Mouse (Mus musculus) E14TG2a.4 (cell line): Measurements from ENCODE around the gene Tspan1.

Experiments
- H3K27me3 ChIP-seq: 2 replicates; pipeline ENCODE4 v1.6.1; 2014; ENCODE audit warnings: low read length, control low read depth; ENCODE audit not compliant: insufficient read depth
- H3K36me3 ChIP-seq: 2 replicates; pipeline ENCODE4 v1.6.1; 2014; ENCODE audit warnings: low read length, control low read depth; ENCODE audit not compliant: insufficient read depth
- H3K4me1 ChIP-seq: replicated peaks from 2 replicates; pipeline ENCODE4 v1.6.1; 2014; ENCODE audit warnings: low read depth, low read length, control low read depth
- H3K4me3 ChIP-seq: replicated peaks from 2 replicates; pipeline ENCODE4 v1.5.1; 2014; ENCODE audit warnings: mild to moderate bottlenecking, low read length
- H3K9me3 ChIP-seq: 2 replicates; pipeline ENCODE4 v1.6.1; 2014; ENCODE audit warnings: low read length, control low read depth
- CTCF ChIP-seq: conservative IDR thresholded peaks from 2 replicates; pipeline ENCODE4 v1.5.1; 2014; ENCODE audit warnings: low read length
- NANOG ChIP-seq: IDR thresholded peaks from 2 replicates; pipeline ENCODE4 v1.6.1; 2014; ENCODE audit warnings: borderline replicate concordance, low read length, mixed read lengths
- POU5F1 ChIP-seq: IDR thresholded peaks from 2 replicates; pipeline ENCODE4 v1.6.1; 2014; ENCODE audit warnings: low read length, borderline replicate concordance

Gene Tspan1

DNA sequence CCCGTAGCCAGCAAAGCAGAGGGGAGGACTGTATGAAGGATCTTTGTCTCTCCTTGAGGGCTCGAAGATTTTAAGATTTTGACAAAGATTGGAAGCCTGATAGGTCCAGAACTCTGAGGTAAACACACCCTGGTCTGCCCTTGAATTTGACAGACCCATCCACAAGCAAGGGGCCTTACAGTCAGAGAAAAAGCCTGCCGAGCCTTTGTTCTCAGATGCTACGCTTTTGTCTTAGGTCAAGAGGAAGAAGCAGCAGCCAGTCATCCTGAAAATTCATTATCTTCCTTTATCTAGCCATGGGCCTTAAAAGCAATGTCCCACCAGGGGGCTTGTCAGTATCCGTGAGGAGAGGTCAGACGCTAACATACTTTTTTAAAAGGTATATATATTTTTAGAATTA is 39.4 kb downstream of the Tspan1 start:
- no peak for TF ChIP-seq CTCF
- TF ChIP-seq POU5F1: no peak
- TF ChIP-seq NANOG: peak; percentile 75
- Histone ChIP-seq H3K4me1 (peaks cover 57% of the 10 kb centered on the region), H3K4me3 (no peak overlapping the region)

DNA sequence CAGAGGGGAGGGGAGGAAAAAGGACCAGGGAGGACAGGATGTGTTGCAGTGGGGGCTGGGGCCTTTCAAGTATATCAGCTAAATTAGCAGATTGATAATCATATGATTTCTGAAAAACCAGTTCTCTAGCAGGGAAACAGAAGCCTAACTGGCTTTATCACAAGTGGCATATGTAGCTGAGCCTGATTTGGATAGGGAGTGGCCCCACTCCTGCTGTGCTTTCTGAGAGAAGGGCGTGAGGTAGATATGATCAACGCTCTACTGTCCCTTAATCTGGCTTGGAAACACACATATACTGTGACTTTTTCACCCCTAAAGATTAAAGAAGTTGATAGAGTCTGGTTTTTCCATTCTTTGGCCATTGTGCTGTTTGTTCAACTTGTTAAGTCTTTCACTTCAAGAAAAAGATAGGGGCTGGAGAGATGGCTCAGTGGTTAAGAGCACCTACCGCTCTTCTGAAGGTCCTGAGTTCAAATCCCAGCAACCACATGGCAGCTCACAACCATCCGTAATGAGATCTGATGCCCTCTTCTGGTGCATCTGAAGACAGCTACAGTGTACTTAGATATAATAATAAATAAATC is 41.5 kb downstream of the Tspan1 start:
- no peaks in the 10 kb centered on the region for H3K9me3 ChIP-seq
- peaks cover 72% of the 10 kb centered on the region for H3K4me1 ChIP-seq
- H3K27me3 ChIP-seq: no peaks in the 10 kb centered on the region
- peaks cover 20% of the 10 kb centered on the region for H3K36me3 ChIP-seq
- TF ChIP-seq CTCF: no peak
- no peak for TF ChIP-seq POU5F1
- TF ChIP-seq NANOG: no peak
- no peak overlapping the region for H3K4me3 ChIP-seq

More for the DNA sequence above, 39.4 kb downstream of the Tspan1 start:
- no peaks in the 10 kb centered on the region for H3K27me3 ChIP-seq
- H3K36me3 ChIP-seq: peaks cover 24% of the 10 kb centered on the region
- H3K9me3 ChIP-seq: no peaks in the 10 kb centered on the region

DNA sequence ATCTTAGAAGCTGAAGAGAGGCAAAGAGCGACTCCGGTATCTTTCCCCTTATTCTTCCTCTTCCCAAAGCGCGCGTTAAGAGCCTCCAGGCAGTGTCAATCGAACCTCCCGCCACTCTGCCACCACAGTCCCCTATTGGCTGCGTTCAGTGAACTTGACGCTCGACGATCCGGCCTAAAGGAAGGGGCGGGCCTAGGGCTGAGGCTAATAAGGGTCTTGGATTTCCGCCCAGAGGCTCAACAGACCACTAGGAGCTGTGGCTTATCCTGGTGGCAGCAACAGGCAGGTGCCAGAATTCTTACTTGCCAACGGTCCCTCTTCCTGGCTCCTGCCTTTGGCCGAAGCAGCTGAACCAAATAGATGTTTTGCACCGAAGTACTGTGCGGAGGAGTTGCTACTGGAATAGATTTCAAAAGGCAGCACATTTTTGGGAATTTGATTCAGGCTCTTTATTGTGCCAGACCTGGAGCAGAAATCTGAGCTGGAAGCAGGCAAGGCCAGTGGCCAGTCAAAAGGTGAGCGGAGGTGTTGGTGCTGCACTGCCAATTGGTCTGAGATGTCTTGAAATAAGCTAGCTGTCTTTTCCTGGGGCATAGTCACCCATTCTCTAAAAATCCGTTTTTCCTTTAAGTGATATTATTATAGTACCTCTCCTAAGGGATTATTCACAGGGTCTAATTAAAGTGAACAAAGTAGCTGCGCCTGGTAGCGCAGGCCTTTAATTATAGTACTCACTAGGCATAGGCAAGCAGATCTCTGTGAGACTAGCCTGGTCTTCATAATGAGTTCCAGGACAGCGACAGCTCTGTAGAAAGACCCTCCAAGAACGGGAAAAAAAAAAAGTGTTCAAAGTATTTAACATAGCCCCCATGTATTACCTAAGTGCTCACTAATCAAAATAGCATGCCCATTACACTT is 43.5 kb downstream of the Tspan1 start, which contains the start of the genes Rad54l and Pomgnt1:
Gene Rad54l, minus strand, starts transcription at position 89 of the 918 bp plus-strand sequence.
Gene Pomgnt1, plus strand, starts transcription at position 239 of the 918 bp plus-strand sequence.
- Histone ChIP-seq H3K36me3 (peaks cover 29% of the 10 kb centered on the region), H3K4me3 (peak within 1 kb of the TSS; percentile 94), H3K9me3 (no peaks in the 10 kb centered on the region), H3K4me1 (peaks cover 71% of the 10 kb centered on the region), H3K27me3 (no peaks in the 10 kb centered on the region)
- TF ChIP-seq CTCF (0 out of 2 replicates have a peak, but pooled peaks have one; percentile 21), NANOG (no peak)

DNA sequence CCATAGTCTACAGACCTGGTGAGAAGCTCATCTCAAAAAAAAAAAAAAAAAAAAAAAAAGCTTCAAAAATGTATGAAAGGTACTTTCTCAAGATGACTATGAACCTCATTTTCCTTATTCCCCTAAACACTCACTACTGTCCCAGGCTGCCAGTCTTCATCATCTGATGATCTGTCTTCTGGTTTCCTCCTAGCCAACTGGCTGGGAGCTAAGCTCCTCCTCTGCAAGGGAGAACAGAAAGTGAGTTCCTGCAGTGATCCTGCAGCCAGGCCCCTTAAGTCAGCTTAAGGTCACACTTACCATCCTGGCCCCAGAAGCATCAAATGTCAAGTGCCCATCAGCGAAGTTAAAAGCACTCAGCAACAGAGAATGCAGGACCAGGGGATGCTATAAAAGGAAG is 44.6 kb downstream of the Tspan1 start:
- H3K36me3 ChIP-seq: peaks cover 39% of the 10 kb centered on the region
- H3K9me3 ChIP-seq: no peaks in the 10 kb centered on the region
- TF ChIP-seq NANOG (no peak), POU5F1 (no peak), CTCF (no peak)
- peaks cover 60% of the 10 kb centered on the region for H3K4me1 ChIP-seq
- peak overlapping the region; percentile 94 for H3K4me3 ChIP-seq
- H3K27me3 ChIP-seq: no peaks in the 10 kb centered on the region
